ENCODE assay signal across 9 mouse cellular contexts in the genomic region with DNA sequence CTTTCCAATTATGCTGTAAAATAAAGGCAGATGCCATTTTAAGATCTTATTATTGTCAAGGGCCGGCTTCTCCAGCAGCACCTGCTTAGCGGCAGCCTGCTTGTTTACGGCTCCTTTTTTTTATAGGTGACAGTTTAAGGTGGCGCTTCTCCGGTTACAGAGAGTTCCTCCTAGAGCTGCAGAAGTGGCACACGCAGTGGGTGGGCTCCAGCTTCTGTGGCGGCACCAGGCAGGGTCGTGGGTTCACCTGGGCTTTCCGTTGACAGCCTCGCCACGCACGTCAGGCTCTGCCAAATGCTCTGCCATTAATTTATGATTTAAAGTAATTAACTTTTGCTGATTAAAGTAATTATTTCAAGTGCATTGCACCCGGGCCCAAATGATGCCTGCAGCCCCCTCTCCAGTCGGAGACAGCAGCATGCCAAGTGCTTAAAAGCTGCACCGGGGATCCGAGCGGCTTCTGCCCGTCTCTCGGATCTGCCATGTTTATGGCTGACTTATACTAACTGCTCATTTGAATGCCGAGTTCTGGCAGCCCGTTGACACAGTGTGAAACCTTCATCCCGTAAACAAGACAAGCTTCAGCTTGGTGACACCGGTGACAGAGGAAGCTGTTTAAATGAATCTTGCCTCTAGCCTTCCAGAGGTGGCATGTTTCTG.
DNase-seq lines count a peak whose midpoint lies in the region; ATAC-seq lines count a peak whose summit lies in the region.
"Had no signal": no experiment of that assay in that cellular context is flagged by ENCODE, and none has a peak within 500 bp of the region (broad histone marks: within the 10 kb centered on the region; RNA-seq: fewer than 3 reads in every experiment).

No protein-coding gene starts in this region.

- peak overlapping the region; percentile 43 for H3K4me2 ChIP-seq in forebrain, embryonic 13.5 days
- peak overlapping the region; percentile 31; the same call in 1 of the 2 replicates for H3K4me2 ChIP-seq in intestine, embryonic 16.5 days (ENCODE audit: low read depth, low read length)
- H3K4me2 ChIP-seq in neural tube, embryonic 14.5 days (ENCODE audit: low read depth, low read length) = peak overlapping the region; percentile 30

- peak; percentile 22 for DNase-seq in left cerebral cortex, postnatal 4 days
- DNase-seq in left cerebral cortex, adult 8-10 months (ENCODE audit: low spot score in 2 of 2) = no peak
- no peak for DNase-seq in frontal cortex, postnatal 14 days (ENCODE audit: low spot score in 2 of 2)
- no peak for DNase-seq in adrenal gland, adult 18-20 months (ENCODE audit: low spot score in 2 of 2)
- no peak for DNase-seq in embryo, embryonic 10 days (ENCODE audit: low spot score)

- H3K9me3 ChIP-seq in forebrain, embryonic 13.5 days (replicated peaks) = no peaks in the 10 kb centered on the region
- H3K9me3 ChIP-seq in intestine, embryonic 16.5 days (ENCODE audit: control insufficient read depth, low read length) = no peaks in the 10 kb centered on the region
- no peaks in the 10 kb centered on the region for H3K9me3 ChIP-seq in neural tube, embryonic 14.5 days (ENCODE audit: control insufficient read depth, low read length)

- H3K9ac ChIP-seq in forebrain, embryonic 13.5 days = peak overlapping the region; percentile 26; the same call in 1 of the 2 replicates
- H3K9ac ChIP-seq in intestine, embryonic 16.5 days (ENCODE audit: low read depth, low read length) = no peak overlapping the region
- H3K9ac ChIP-seq in neural tube, embryonic 14.5 days (replicated peaks; ENCODE audit: low read depth, low read length) = 0 out of 2 replicates have a peak overlapping the region, but pooled peaks have one; percentile 8

- H3K27me3 ChIP-seq in forebrain, embryonic 13.5 days = peaks cover 12% of the 10 kb centered on the region
- peaks cover 9% of the 10 kb centered on the region; the same call in 1 of the 2 replicates for H3K27me3 ChIP-seq in intestine, embryonic 16.5 days (replicated peaks; ENCODE audit: control insufficient read depth, insufficient read depth, low read length)
- no peaks in the 10 kb centered on the region for H3K27me3 ChIP-seq in neural tube, embryonic 14.5 days (ENCODE audit: control insufficient read depth, insufficient read depth, low read length)

- WGBS in forebrain, embryonic 13.5 days = 27% methylated on average over 23 of the region's 23 CpGs
- WGBS in intestine, embryonic 16.5 days = 15% methylated on average over 23 of the region's 23 CpGs
- WGBS in neural tube, embryonic 14.5 days = 6% methylated on average over 23 of the region's 23 CpGs

- ATAC-seq in forebrain, embryonic 13.5 days = peak; percentile 43; the same call in 1 of the 2 replicates
- no peak for ATAC-seq in intestine, embryonic 16.5 days
- peak; percentile 70 for ATAC-seq in neural tube, embryonic 14.5 days (ENCODE audit: low read depth)

- peaks cover 13% of the 10 kb centered on the region for H3K4me1 ChIP-seq in forebrain, embryonic 13.5 days
- H3K4me1 ChIP-seq in intestine, embryonic 16.5 days (ENCODE audit: control insufficient read depth, insufficient read depth, low read length) = no peaks in the 10 kb centered on the region
- peaks cover 15% of the 10 kb centered on the region for H3K4me1 ChIP-seq in neural tube, embryonic 14.5 days (ENCODE audit: control insufficient read depth, insufficient read depth, low read length)

- intact Hi-C loops in left cerebral cortex, postnatal 4 days (cut with DNase I) = no loop called here

- H3K27ac ChIP-seq in forebrain, embryonic 13.5 days = no peak overlapping the region
- H3K27ac ChIP-seq in intestine, embryonic 16.5 days (ENCODE audit: low read length) = no peak overlapping the region
- H3K27ac ChIP-seq in neural tube, embryonic 14.5 days (ENCODE audit: low read depth, low read length) = peak overlapping the region; percentile 8; the same call in 1 of the 2 replicates

- no peak overlapping the region for H3K4me3 ChIP-seq in forebrain, embryonic 13.5 days
- peak overlapping the region; percentile 0; the same call in 1 of the 2 replicates for H3K4me3 ChIP-seq in intestine, embryonic 16.5 days (ENCODE audit: low read length)
- peak overlapping the region; percentile 0; the same call in 1 of the 2 replicates for H3K4me3 ChIP-seq in neural tube, embryonic 14.5 days (ENCODE audit: low read depth, low read length)
- H3K4me3 ChIP-seq: erythroblast, embryonic 14.5 days had no signal

- H3K36me3 ChIP-seq in forebrain, embryonic 13.5 days (ENCODE audit: poor library complexity, severe bottlenecking) = no peaks in the 10 kb centered on the region
- H3K36me3 ChIP-seq in intestine, embryonic 16.5 days (ENCODE audit: control insufficient read depth, insufficient read depth, low read length) = no peaks in the 10 kb centered on the region
- H3K36me3 ChIP-seq in neural tube, embryonic 14.5 days (ENCODE audit: control insufficient read depth, insufficient read depth, low read length) = no peaks in the 10 kb centered on the region
